Mouse (Mus musculus) gastrocnemius, postnatal 25 days (tissue): Measurements from ENCODE around the gene Atp2b1. TPM values are rescaled to one million over a fixed set of nuclear protein-coding genes. Genes with fewer than 3 reads are reported as not detected.
"Not testable (repeated sequence)": the region's sequence is repeated elsewhere in the genome, so short reads cannot be mapped to it uniquely, and the experiment has no call there.

Source experiments
- DNase-seq: peaks from one replicate; pipeline ENCODE4 v3.0.0; 2022
- total RNA-seq, 2 experiments: library from RNA; stranded (reverse); gene quantifications; 1 replicate in 1 of 2; 2 replicates in 1 of 2; pipeline ENCODE4 v1.2.3; 2021

Gene Atp2b1
- total RNA-seq, 2 experiments from 2014 or later: 62.0 to 62.8 TPM

- no peak for DNase-seq
Observed at GRCm38 (mm10) chr10:98962092-98962491, 47.9 kb downstream of the Atp2b1 start.

- no peak for DNase-seq
Observed at GRCm38 (mm10) chr10:98966407-98967215, 52.4 kb downstream of the Atp2b1 start.

- no peak for DNase-seq
Observed at GRCm38 (mm10) chr10:98967240-98967891, 53.2 kb downstream of the Atp2b1 start.

- DNase-seq: no peak
Observed at GRCm38 (mm10) chr10:98970917-98971316, 56.7 kb downstream of the Atp2b1 start.

GRCm38 (mm10) chr10:98972359-98972758 is 58.2 kb downstream of the Atp2b1 start:
- no peak for DNase-seq

GRCm38 (mm10) chr10:98972912-98973605 is 58.9 kb downstream of the Atp2b1 start:
- no peak for DNase-seq

- DNase-seq: no peak
Observed at GRCm38 (mm10) chr10:98974645-98975044, 60.4 kb downstream of the Atp2b1 start.

GRCm38 (mm10) chr10:98975611-98976010 is 61.4 kb downstream of the Atp2b1 start:
- no peak for DNase-seq

GRCm38 (mm10) chr10:98976877-98977494 is 62.8 kb downstream of the Atp2b1 start:
- DNase-seq: no peak

GRCm38 (mm10) chr10:98978766-98979165 is 64.6 kb downstream of the Atp2b1 start:
- no peak for DNase-seq

- no peak for DNase-seq
Observed at GRCm38 (mm10) chr10:98979296-98979695, 65.1 kb downstream of the Atp2b1 start.

- no peak for DNase-seq
Observed at GRCm38 (mm10) chr10:98979951-98980350, 65.7 kb downstream of the Atp2b1 start.

GRCm38 (mm10) chr10:98991964-98992363 is 77.8 kb downstream of the Atp2b1 start:
- no peak for DNase-seq

- DNase-seq: no peak
Observed at GRCm38 (mm10) chr10:98993186-98993585, 79.0 kb downstream of the Atp2b1 start.

- DNase-seq: not testable (repeated sequence)
Observed at GRCm38 (mm10) chr10:98995016-98995747, 81.0 kb downstream of the Atp2b1 start.

- no peak for DNase-seq
Observed at GRCm38 (mm10) chr10:99004866-99005265, 90.7 kb downstream of the Atp2b1 start.

- no peak for DNase-seq
Observed at GRCm38 (mm10) chr10:99011084-99011483, 96.9 kb downstream of the Atp2b1 start.

- DNase-seq: no peak
Observed at GRCm38 (mm10) chr10:99012086-99012485, 97.9 kb downstream of the Atp2b1 start.

GRCm38 (mm10) chr10:99014737-99015136 is 100.5 kb downstream of the Atp2b1 start:
- no peak for DNase-seq

- no peak for DNase-seq
Observed at GRCm38 (mm10) chr10:99016996-99017395, 102.8 kb downstream of the Atp2b1 start.

GRCm38 (mm10) chr10:99027462-99027861 is 113.3 kb downstream of the Atp2b1 start:
- no peak for DNase-seq

- no peak for DNase-seq
Observed at GRCm38 (mm10) chr10:99029844-99030243, 115.6 kb downstream of the Atp2b1 start.
